Mouse (Mus musculus): ENCODE measurements around the gene Gm36210. TPM values are rescaled to one million over a fixed set of nuclear protein-coding genes. Genes with fewer than 3 reads are reported as not detected.

The Gm36210 gene
- 0.45 and 0.47 TPM in 2 replicates for polyA plus RNA-seq (2015; fragmentation: Nextera tagmentation; extraction: Ambion mirVana)

DNA sequence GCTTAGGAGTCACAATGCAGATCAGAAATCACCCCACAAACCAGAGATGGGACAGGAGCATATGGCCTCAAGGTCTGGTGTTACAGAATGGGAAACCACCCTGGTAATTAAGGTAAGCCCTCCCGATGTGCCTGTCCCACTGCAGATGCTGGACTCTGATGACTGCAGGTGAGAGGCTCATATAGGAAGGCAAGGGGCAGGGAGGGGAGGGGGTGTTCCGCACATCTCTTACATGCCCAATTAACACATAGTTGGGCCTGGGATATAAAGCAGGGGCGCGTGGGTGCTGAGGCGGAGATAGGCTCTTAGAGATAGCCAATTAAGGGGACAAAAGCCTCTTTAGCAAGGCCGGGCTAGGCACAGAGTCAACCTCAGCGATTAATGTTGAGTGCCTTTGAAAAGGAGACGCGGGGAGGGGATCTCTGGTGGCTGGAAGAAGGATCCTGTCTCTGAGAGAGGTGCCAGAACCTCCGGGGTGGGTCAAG is at the start of gene Gm36210:
Gene Gm36210 (minus strand): TSS at position 51 of the 485 bp plus-strand sequence.
- Histone ChIP-seq H3K4me1 (replicated peaks) (no peaks in the 10 kb centered on the region), H3K9ac (no peak within 1 kb of the TSS), H3K4me3 (no peak within 1 kb of the TSS), H3K36me3 (no peaks in the 10 kb centered on the region), H3K27me3 (no peaks in the 10 kb centered on the region), H3K4me2 (no peak within 1 kb of the TSS), H3K9me3 (no peaks in the 10 kb centered on the region), H3K27ac (replicated peaks) (no peak within 1 kb of the TSS)
- no peak for ATAC-seq (ENCODE audit: low FRiP score, low read depth)
- 62% methylated on average over 10 of the region's 10 CpGs for WGBS

DNA sequence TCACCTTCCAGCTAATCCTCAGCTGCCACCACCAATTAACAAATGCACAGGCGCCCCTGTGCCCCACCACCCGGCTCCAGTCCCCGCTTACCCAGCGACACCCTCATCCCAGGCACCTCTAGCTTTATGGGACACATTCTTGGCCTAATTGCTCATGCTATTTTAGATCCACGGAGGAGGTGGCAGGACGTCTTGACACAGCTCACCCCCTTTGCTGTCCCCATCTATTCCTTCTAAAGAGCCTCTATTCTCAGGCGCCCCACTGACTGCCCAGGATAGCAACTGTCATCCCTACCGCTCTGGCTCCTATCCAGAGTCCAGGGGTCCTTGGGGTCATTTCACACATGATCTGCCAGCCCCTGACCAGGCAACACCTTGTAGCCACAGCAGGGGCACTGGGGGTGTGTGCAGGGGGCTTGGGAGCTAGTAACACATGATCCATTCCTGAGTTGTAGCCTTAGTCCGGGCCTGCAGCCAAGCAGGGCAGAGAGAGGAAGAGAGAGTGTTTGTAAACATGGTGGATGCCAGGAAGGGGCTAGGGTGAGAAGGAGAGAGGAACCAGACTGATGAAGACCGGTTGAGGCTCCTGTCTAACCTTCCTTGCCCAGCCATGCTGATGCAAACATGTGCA is 47.6 kb upstream of the Gm36210 start:
- ATAC-seq (ENCODE audit: low FRiP score, low read depth): no peak
- no peak overlapping the region for H3K4me3 ChIP-seq
- no peak overlapping the region for H3K4me2 ChIP-seq
- no peak overlapping the region for H3K9ac ChIP-seq
- H3K27ac ChIP-seq (replicated peaks): no peak overlapping the region
- H3K9me3 ChIP-seq: no peaks in the 10 kb centered on the region
- H3K36me3 ChIP-seq: no peaks in the 10 kb centered on the region
- no peaks in the 10 kb centered on the region for H3K4me1 ChIP-seq (replicated peaks)
- H3K27me3 ChIP-seq: no peaks in the 10 kb centered on the region
- 32% methylated on average over 10 of the region's 10 CpGs for WGBS

- Histone ChIP-seq H3K4me1 (replicated peaks) (no peaks in the 10 kb centered on the region), H3K36me3 (no peaks in the 10 kb centered on the region), H3K9ac (no peak overlapping the region), H3K9me3 (no peaks in the 10 kb centered on the region), H3K27me3 (no peaks in the 10 kb centered on the region), H3K4me3 (no peak overlapping the region), H3K27ac (replicated peaks) (no peak overlapping the region), H3K4me2 (no peak overlapping the region)
- WGBS: 91% methylated on average over 19 of the region's 19 CpGs
- no peak for ATAC-seq (ENCODE audit: low FRiP score, low read depth)
Observed at GRCm38 (mm10) chr7:4950561-4951342, 44.4 kb upstream of the Gm36210 start.

GRCm38 (mm10) chr7:4948386-4948785 is 42.1 kb upstream of the Gm36210 start:
- Histone ChIP-seq H3K27me3 (no peaks in the 10 kb centered on the region), H3K36me3 (no peaks in the 10 kb centered on the region), H3K4me2 (no peak overlapping the region), H3K4me1 (replicated peaks) (no peaks in the 10 kb centered on the region), H3K9me3 (no peaks in the 10 kb centered on the region), H3K9ac (no peak overlapping the region), H3K4me3 (no peak overlapping the region), H3K27ac (replicated peaks) (no peak overlapping the region)
- 80% methylated on average over 6 of the region's 6 CpGs for WGBS
- ATAC-seq (ENCODE audit: low FRiP score, low read depth): no peak

DNA sequence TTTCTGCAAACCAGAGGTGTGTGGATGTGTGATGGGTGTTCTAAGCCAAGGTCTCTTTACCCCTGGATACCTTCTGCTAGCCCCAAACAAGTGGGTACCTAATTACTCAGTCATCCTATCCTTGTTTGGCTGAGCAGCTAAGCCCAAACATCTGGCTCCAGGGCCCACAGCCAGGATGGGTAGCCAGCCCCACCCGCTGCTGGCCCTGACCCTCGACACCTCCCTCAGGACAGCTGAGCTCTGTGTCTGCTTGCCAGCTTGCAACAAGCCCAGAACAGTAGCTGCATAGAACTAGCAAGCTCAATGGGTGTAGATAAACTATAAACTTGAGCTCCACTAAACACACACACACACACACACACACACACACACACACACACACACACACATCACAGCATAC is 41.5 kb upstream of the Gm36210 start:
- H3K27me3 ChIP-seq: no peaks in the 10 kb centered on the region
- no peak for ATAC-seq (ENCODE audit: low FRiP score, low read depth)
- H3K9ac ChIP-seq: no peak overlapping the region
- no peak overlapping the region for H3K4me3 ChIP-seq
- H3K4me1 ChIP-seq (replicated peaks): no peaks in the 10 kb centered on the region
- H3K4me2 ChIP-seq: no peak overlapping the region
- no peak overlapping the region for H3K27ac ChIP-seq (replicated peaks)
- H3K36me3 ChIP-seq: no peaks in the 10 kb centered on the region
- 58% methylated on average over 2 of the region's 2 CpGs for WGBS
- H3K9me3 ChIP-seq: no peaks in the 10 kb centered on the region

DNA sequence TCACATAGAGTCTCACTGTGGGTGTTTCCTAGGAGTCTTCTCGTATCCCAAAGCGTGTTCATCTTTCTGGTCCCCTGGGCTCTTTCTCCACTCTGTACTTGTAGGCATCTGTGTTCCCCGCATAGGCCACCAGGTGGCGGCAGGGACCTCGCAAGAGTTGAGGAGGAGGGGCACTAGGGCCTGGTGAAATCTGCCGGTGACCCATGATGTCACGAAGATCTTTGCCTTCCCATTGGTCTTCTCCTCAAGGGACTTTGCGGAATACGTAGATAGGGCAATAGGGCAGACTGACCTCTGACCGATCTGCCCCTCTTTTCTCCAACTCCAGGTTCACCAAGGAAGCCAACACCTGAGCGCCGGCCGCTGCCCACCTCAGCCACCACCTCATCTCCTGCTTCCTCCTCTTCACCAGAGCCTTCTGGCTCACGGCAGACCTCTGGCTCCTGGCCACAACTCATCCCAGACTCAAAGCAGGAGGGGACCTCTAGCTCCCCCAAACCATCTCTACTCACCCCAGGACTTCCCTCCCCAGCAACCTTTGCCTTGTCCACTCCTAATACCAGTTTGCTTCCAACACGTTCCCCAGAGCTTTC is 37.0 kb upstream of the Gm36210 start:
- no peak overlapping the region for H3K9ac ChIP-seq
- H3K4me1 ChIP-seq (replicated peaks): no peaks in the 10 kb centered on the region
- 16% methylated on average over 15 of the region's 15 CpGs for WGBS
- no peaks in the 10 kb centered on the region for H3K9me3 ChIP-seq
- H3K27me3 ChIP-seq: no peaks in the 10 kb centered on the region
- H3K27ac ChIP-seq (replicated peaks): no peak overlapping the region
- peak; percentile 73 for ATAC-seq (ENCODE audit: low FRiP score, low read depth)
- H3K4me3 ChIP-seq: peak overlapping the region; percentile 30
- peak overlapping the region; percentile 49 for H3K4me2 ChIP-seq
- H3K36me3 ChIP-seq: no peaks in the 10 kb centered on the region

GRCm38 (mm10) chr7:4942673-4943072 is 36.4 kb upstream of the Gm36210 start:
- Histone ChIP-seq H3K27ac (replicated peaks) (no peak overlapping the region), H3K4me2 (no peak overlapping the region), H3K4me3 (no peak overlapping the region), H3K9me3 (no peaks in the 10 kb centered on the region), H3K27me3 (no peaks in the 10 kb centered on the region), H3K36me3 (no peaks in the 10 kb centered on the region), H3K9ac (no peak overlapping the region), H3K4me1 (replicated peaks) (no peaks in the 10 kb centered on the region)
- 46% methylated on average over 5 of the region's 5 CpGs for WGBS
- no peak for ATAC-seq (ENCODE audit: low FRiP score, low read depth)

DNA sequence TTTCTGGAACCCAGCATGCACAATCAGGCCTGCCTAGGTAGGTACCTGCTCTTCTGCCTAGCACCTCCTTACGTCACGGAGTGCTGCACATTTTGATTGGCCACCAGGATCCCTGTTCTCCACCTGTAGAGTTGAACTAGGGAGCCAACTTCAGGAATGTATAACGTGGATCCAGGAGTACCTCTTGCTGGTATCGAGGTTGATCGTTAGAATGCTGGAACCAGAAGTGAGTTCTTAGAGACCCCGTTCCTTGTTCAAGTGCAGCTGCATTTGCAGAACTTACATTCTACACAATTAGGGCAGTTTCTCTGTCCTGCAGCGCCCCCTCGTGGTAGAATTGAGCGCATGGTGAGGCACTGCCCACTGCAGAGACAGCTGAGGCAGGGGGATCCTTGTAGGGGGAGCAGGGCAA is 33.8 kb upstream of the Gm36210 start:
- Histone ChIP-seq H3K27ac (replicated peaks) (no peak overlapping the region), H3K9ac (no peak overlapping the region), H3K4me2 (no peak overlapping the region), H3K9me3 (no peaks in the 10 kb centered on the region), H3K27me3 (no peaks in the 10 kb centered on the region), H3K4me3 (no peak overlapping the region), H3K4me1 (replicated peaks) (no peaks in the 10 kb centered on the region), H3K36me3 (no peaks in the 10 kb centered on the region)
- peak; percentile 63; the same call in 1 of the 2 replicates for ATAC-seq (ENCODE audit: low FRiP score, low read depth)
- 17% methylated on average over 9 of the region's 9 CpGs for WGBS

DNA sequence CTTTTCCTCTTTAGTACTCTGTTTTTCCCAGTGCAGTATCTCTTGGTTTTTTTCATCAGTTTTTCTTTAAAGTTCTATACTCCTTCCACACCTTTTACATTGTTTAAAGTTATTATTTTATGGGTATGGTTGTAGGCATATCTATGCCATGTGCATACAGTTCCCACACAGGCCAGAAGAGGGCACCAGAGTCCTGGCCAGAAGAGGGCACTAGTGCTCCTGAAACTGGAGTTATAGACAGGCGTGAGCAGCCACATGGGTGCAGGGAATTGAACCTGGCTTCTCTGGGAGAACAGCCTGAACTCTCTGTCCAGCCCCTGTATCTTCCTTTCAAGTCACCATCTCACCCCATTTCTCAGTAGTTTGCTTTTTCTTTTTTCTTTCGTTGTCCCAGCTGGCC is 32.1 kb upstream of the Gm36210 start:
- Histone ChIP-seq H3K4me2 (no peak overlapping the region), H3K27me3 (no peaks in the 10 kb centered on the region), H3K4me1 (replicated peaks) (no peaks in the 10 kb centered on the region), H3K27ac (replicated peaks) (no peak overlapping the region), H3K9ac (no peak overlapping the region), H3K9me3 (no peaks in the 10 kb centered on the region), H3K4me3 (no peak overlapping the region), H3K36me3 (no peaks in the 10 kb centered on the region)
- WGBS: 33% methylated on average over 2 of the region's 2 CpGs
- no peak for ATAC-seq (ENCODE audit: low FRiP score, low read depth)

- no peaks in the 10 kb centered on the region for H3K27me3 ChIP-seq
- no peak overlapping the region for H3K27ac ChIP-seq (replicated peaks)
- no peak overlapping the region for H3K4me2 ChIP-seq
- no peak for ATAC-seq (ENCODE audit: low FRiP score, low read depth)
- no peaks in the 10 kb centered on the region for H3K9me3 ChIP-seq
- H3K9ac ChIP-seq: no peak overlapping the region
- 79% methylated on average over 11 of the region's 11 CpGs for WGBS
- no peaks in the 10 kb centered on the region for H3K4me1 ChIP-seq (replicated peaks)
- no peak overlapping the region for H3K4me3 ChIP-seq
- H3K36me3 ChIP-seq: no peaks in the 10 kb centered on the region
Observed at GRCm38 (mm10) chr7:4937392-4937791, 31.1 kb upstream of the Gm36210 start.

- Histone ChIP-seq H3K4me1 (replicated peaks) (no peaks in the 10 kb centered on the region), H3K4me2 (no peak overlapping the region), H3K27me3 (no peaks in the 10 kb centered on the region), H3K9ac (no peak overlapping the region), H3K36me3 (no peaks in the 10 kb centered on the region), H3K27ac (replicated peaks) (no peak overlapping the region), H3K4me3 (no peak overlapping the region), H3K9me3 (no peaks in the 10 kb centered on the region)
- 77% methylated on average over 10 of the region's 10 CpGs for WGBS
- no peak for ATAC-seq (ENCODE audit: low FRiP score, low read depth)
Observed at GRCm38 (mm10) chr7:4936832-4937231, 30.5 kb upstream of the Gm36210 start.

DNA sequence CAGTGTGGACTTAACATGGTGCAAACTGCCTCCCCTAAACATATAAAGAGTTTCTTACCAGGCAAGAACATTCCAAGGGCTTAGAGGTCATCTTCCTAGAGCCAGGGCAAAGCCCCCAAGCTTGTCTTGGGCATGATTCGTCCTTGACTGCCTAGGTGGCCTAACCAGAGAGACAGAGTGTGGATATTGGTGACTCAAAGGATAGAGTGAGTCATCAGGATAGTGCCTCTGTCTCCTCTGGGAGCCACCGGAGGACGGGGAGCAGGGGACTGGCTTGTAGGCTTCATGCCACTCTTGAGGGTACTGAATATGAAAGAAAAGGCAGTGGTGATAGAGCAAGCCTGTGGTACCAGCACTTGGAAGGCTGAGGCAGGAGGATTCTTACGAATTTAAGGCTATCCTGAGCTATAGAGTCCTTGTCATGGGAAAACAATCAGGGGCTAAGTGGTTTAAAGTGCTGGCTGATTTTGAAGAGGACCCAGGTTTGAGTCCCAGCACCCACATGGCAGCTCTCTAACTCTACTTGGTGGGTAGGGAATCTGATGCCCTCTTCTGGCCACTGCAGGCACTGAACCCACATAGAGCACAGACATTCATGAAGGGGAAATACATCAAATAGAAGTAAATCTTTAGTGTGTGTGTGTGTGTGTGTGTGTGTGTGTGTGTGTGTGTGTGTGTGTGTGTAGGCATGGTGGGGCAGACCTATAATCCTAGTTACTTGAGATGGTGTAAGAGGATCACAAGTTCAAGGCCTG is 28.0 kb upstream of the Gm36210 start:
- Histone ChIP-seq H3K4me3 (no peak overlapping the region), H3K27ac (replicated peaks) (no peak overlapping the region), H3K4me1 (replicated peaks) (no peaks in the 10 kb centered on the region), H3K36me3 (no peaks in the 10 kb centered on the region), H3K9me3 (no peaks in the 10 kb centered on the region), H3K9ac (no peak overlapping the region), H3K4me2 (no peak overlapping the region), H3K27me3 (no peaks in the 10 kb centered on the region)
- 87% methylated on average over 4 of the region's 4 CpGs for WGBS
- ATAC-seq (ENCODE audit: low FRiP score, low read depth): no peak

Data from hindbrain, embryonic 15.5 days (tissue).